Mouse (Mus musculus) heart, embryonic 16.5 days (tissue): ENCODE measurements around the gene Igf2bp2. TPM values are rescaled to one million over a fixed set of nuclear protein-coding genes. Genes with fewer than 3 reads are reported as not detected.

ENCODE experiments used
- ATAC-seq: fragments of 200-750 bp; cut with Nextera tagmentation; replicated peaks from 2 replicates; pipeline ENCODE4 v1.8.0; 2017; ENCODE audit warnings: moderate number of reproducible peaks; ENCODE audit not compliant: insufficient read depth, low FRiP score; ENCODE audit errors: extremely low read depth
- H3K27ac ChIP-seq: fragments of 300-500 bp; sonication (generic); 2 replicates; pipeline ENCODE4 v1.5.1; 2014; ENCODE audit warnings: mild to moderate bottlenecking, low read length, control low read depth, moderate library complexity
- H3K27me3 ChIP-seq: fragments of 300-500 bp; sonication (generic); 2 replicates; pipeline ENCODE4 v1.6.1; 2014; ENCODE audit warnings: low read length, mixed read lengths; ENCODE audit not compliant: control insufficient read depth, insufficient read depth
- H3K36me3 ChIP-seq: fragments of 300-500 bp; sonication (generic); 2 replicates; pipeline ENCODE4 v1.6.1; 2014; ENCODE audit not compliant: control insufficient read depth, insufficient read depth
- H3K4me1 ChIP-seq: fragments of 300-500 bp; sonication (generic); 2 replicates; pipeline ENCODE4 v1.6.1; 2014; ENCODE audit warnings: low read length, mixed read lengths; ENCODE audit not compliant: control insufficient read depth, insufficient read depth
- H3K4me2 ChIP-seq: fragments of 300-500 bp; sonication (generic); 2 replicates; pipeline ENCODE4 v1.6.1; 2014; ENCODE audit warnings: low read depth, mild to moderate bottlenecking, control low read depth, low read length
- H3K4me3 ChIP-seq: fragments of 300-500 bp; sonication (generic); 2 replicates; pipeline ENCODE4 v1.5.1; 2014; ENCODE audit warnings: mild to moderate bottlenecking, control low read depth, low read length
- H3K9ac ChIP-seq: fragments of 300-500 bp; sonication (generic); 2 replicates; pipeline ENCODE4 v1.6.1; 2014; ENCODE audit warnings: low read length, control low read depth
- H3K9me3 ChIP-seq: fragments of 300-500 bp; sonication (generic); replicated peaks from 2 replicates; pipeline ENCODE4 v1.6.1; 2016; ENCODE audit warnings: low read length; ENCODE audit not compliant: control insufficient read depth
- WGBS: fragments of 180-500 bp; shearing (Covaris S2); extraction: QIAGEN DNeasy Blood & Tissue Kit; methylation state at CpG from one replicate; pipeline ENCODE4 v1.1.7; 2014; 5-methylcytosine and 5-hydroxymethylcytosine counted together
- polyA plus RNA-seq: library from polyadenylated mRNA; unstranded; fragments of >200 nt; fragmentation: Nextera tagmentation; extraction: Ambion mirVana; gene quantifications from 2 replicates; pipeline ENCODE4 v1.2.1, GENCODE M21; 2015

The Igf2bp2 gene
- polyA plus RNA-seq, 1 experiment from 2014 or later = 34.5 TPM

DNA sequence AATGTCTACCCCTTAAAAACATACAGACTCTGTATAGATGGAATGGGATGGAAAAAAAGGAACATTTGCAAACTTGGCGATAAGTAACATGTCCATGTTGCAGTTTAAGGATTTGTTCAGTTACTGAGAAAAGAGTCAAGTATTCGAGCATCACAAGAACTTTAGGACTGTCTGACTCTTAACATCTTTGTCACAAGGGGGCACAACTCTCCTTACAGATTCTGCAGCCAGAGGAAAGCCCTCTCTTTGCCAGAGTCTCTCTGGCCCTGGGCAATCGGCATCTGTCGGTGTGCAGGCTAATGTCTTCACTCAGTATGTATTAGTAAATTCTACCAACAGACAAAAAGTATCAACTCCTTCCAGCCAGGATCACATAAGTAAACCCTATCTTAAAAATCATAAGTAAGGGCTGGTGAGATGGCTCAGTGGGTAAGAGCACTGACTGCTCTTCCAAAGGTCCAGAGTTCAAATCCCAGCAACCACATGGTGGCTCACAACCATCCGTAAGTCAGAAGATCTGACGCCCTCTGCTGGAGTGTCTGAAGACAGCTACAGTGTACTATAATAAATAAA, 57.0 kb downstream of the Igf2bp2 start:
- WGBS = 71% methylated on average over 6 of the region's 6 CpGs
- no peaks in the 10 kb centered on the region for H3K9me3 ChIP-seq
- H3K27me3 ChIP-seq = no peaks in the 10 kb centered on the region
- no peaks in the 10 kb centered on the region for H3K36me3 ChIP-seq
- no peak overlapping the region for H3K4me2 ChIP-seq
- no peak overlapping the region for H3K4me3 ChIP-seq
- H3K4me1 ChIP-seq = peaks cover 21% of the 10 kb centered on the region
- no peak for ATAC-seq
- no peak overlapping the region for H3K9ac ChIP-seq
- H3K27ac ChIP-seq = no peak overlapping the region

GRCm38 (mm10) chr16:22100067-22100466, 63.0 kb downstream of the Igf2bp2 start:
- Histone ChIP-seq H3K27me3 (no peaks in the 10 kb centered on the region), H3K4me2 (no peak overlapping the region), H3K36me3 (0 out of 2 replicates have a peak, but pooled peaks cover 2% of the 10 kb centered on the region), H3K4me3 (no peak overlapping the region), H3K9ac (no peak overlapping the region), H3K9me3 (no peaks in the 10 kb centered on the region), H3K4me1 (peaks cover 5% of the 10 kb centered on the region), H3K27ac (no peak overlapping the region)
- ATAC-seq = no peak
- 80% methylated on average over 2 of the region's 2 CpGs for WGBS

GRCm38 (mm10) chr16:22097659-22098058, 65.4 kb downstream of the Igf2bp2 start:
- 55% methylated on average over 7 of the region's 7 CpGs for WGBS
- H3K4me2 ChIP-seq = no peak overlapping the region
- no peaks in the 10 kb centered on the region for H3K27me3 ChIP-seq

DNA sequence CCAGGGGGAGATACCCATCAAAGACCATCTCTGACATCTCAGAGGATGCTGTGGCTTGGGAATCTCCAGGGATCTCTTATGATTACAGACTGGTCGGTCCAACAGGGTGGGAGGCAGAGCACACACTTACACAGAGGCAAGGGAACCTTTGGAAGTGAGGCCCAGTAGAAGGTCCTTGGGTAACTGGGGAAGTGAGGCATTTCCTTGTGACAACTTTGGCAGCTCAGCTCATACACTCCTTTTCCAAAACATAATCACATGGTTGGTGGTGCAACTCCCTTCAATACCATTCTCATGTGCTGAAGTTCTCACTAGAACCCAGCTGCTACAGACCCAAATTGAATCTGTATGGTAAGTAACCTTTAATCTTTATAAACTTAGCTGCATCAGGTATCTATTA, 67.3 kb downstream of the Igf2bp2 start:
- ATAC-seq = no peak

More at GRCm38 (mm10) chr16:22097659-22098058, 65.4 kb downstream of the Igf2bp2 start:
- H3K9me3 ChIP-seq = no peaks in the 10 kb centered on the region
- peaks cover 9% of the 10 kb centered on the region for H3K4me1 ChIP-seq
- ATAC-seq = no peak
- no peak overlapping the region for H3K27ac ChIP-seq
- H3K9ac ChIP-seq = no peak overlapping the region
- H3K4me3 ChIP-seq = no peak overlapping the region
- H3K36me3 ChIP-seq = 0 out of 2 replicates have a peak, but pooled peaks cover 2% of the 10 kb centered on the region

GRCm38 (mm10) chr16:22091255-22091783, 71.8 kb downstream of the Igf2bp2 start:
- H3K4me3 ChIP-seq = no peak overlapping the region
- peaks cover 4% of the 10 kb centered on the region; the same call in 1 of the 2 replicates for H3K4me1 ChIP-seq
- H3K36me3 ChIP-seq = peaks cover 4% of the 10 kb centered on the region; the same call in 1 of the 2 replicates
- 83% methylated on average over 3 of the region's 3 CpGs for WGBS
- H3K27ac ChIP-seq = no peak overlapping the region
- H3K9ac ChIP-seq = no peak overlapping the region
- ATAC-seq = no peak
- no peaks in the 10 kb centered on the region for H3K9me3 ChIP-seq
- H3K27me3 ChIP-seq = no peaks in the 10 kb centered on the region
- no peak overlapping the region for H3K4me2 ChIP-seq

More for the DNA sequence above, 67.3 kb downstream of the Igf2bp2 start:
- Histone ChIP-seq H3K4me2 (no peak overlapping the region), H3K9me3 (no peaks in the 10 kb centered on the region), H3K36me3 (0 out of 2 replicates have a peak, but pooled peaks cover under 1% of the 10 kb centered on the region), H3K4me3 (no peak overlapping the region), H3K27me3 (no peaks in the 10 kb centered on the region), H3K9ac (no peak overlapping the region), H3K27ac (no peak overlapping the region), H3K4me1 (peaks cover 9% of the 10 kb centered on the region)
- 80% methylated on average over 1 of the region's 1 CpGs for WGBS

- Histone ChIP-seq H3K4me1 (no peaks in the 10 kb centered on the region), H3K27ac (no peak overlapping the region), H3K9me3 (no peaks in the 10 kb centered on the region), H3K9ac (no peak overlapping the region), H3K27me3 (no peaks in the 10 kb centered on the region), H3K36me3 (peaks cover 16% of the 10 kb centered on the region; the same call in 1 of the 2 replicates), H3K4me2 (no peak overlapping the region), H3K4me3 (no peak overlapping the region)
- 80% methylated on average over 4 of the region's 4 CpGs for WGBS
- no peak for ATAC-seq
These were observed 77.7 kb downstream of the Igf2bp2 start for GRCm38 (mm10) chr16:22085411-22085810.

- ATAC-seq = no peak
- H3K36me3 ChIP-seq = peaks cover 29% of the 10 kb centered on the region
- no peaks in the 10 kb centered on the region for H3K9me3 ChIP-seq
- no peak overlapping the region for H3K27ac ChIP-seq
- no peak overlapping the region for H3K9ac ChIP-seq
- no peaks in the 10 kb centered on the region for H3K27me3 ChIP-seq
- no peaks in the 10 kb centered on the region for H3K4me1 ChIP-seq
- WGBS = 87% methylated on average over 12 of the region's 12 CpGs
- no peak overlapping the region for H3K4me2 ChIP-seq
- no peak overlapping the region for H3K4me3 ChIP-seq
These were observed 82.9 kb downstream of the Igf2bp2 start for GRCm38 (mm10) chr16:22080125-22080710.

- no peak overlapping the region for H3K9ac ChIP-seq
- no peak overlapping the region for H3K27ac ChIP-seq
- H3K4me3 ChIP-seq = no peak overlapping the region
- no peaks in the 10 kb centered on the region for H3K4me1 ChIP-seq
- 61% methylated on average over 4 of the region's 4 CpGs for WGBS
- no peak overlapping the region for H3K4me2 ChIP-seq
- H3K9me3 ChIP-seq = no peaks in the 10 kb centered on the region
- no peak for ATAC-seq
- peaks cover 29% of the 10 kb centered on the region for H3K36me3 ChIP-seq
- H3K27me3 ChIP-seq = no peaks in the 10 kb centered on the region
These were observed 86.5 kb downstream of the Igf2bp2 start for GRCm38 (mm10) chr16:22076620-22076941.

DNA sequence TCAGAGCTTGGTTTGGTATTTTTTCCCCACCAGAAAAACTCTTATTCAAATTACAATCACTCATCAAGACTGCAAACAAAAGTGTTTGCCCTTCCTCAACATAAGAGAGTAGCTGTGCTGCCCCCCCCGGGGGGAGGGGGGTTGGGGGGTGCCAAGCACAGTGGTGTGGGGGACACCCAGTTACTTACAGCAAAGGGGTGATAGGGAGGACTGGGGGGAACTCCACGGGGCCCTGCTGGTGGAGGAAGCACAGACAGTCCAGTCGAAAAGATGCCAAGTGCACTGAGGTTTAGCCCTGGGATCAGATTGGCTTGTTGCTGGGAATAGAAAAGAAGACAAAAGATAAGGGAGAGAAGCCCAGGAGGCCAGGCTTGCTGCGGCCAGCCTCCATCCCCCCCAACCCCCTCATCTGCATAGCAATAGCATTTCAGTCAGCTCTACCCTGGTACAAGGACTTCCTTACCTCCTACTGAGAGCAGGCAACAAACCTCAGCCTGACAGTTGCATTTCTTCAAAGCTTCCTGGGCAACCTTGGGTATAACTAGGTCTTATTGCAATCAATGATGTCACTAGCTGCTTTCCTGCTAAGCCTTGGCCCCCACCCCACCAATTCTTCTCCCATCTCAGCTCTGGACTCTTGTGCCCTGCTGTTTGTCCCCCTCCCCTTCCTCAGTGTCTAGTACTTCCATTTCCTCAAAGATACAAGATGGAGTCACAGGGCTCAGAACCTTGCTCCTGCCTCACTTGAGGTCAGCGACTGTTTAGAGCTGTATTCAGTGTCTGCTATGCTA, 87.1 kb downstream of the Igf2bp2 start:
- H3K36me3 ChIP-seq = peaks cover 29% of the 10 kb centered on the region
- no peak overlapping the region for H3K4me3 ChIP-seq
- no peaks in the 10 kb centered on the region for H3K9me3 ChIP-seq
- H3K27ac ChIP-seq = no peak overlapping the region
- H3K4me1 ChIP-seq = no peaks in the 10 kb centered on the region
- H3K27me3 ChIP-seq = no peaks in the 10 kb centered on the region
- no peak for ATAC-seq
- 38% methylated on average over 5 of the region's 5 CpGs for WGBS
- H3K4me2 ChIP-seq = no peak overlapping the region
- H3K9ac ChIP-seq = no peak overlapping the region
